Mouse (Mus musculus): Measurements from ENCODE around the gene Gm4553. TPM values are rescaled to one million over a fixed set of nuclear protein-coding genes. Genes with fewer than 3 reads are reported as not detected.
"Not testable (repeated sequence)": the region's sequence is repeated elsewhere in the genome, so short reads cannot be mapped to it uniquely, and the experiment has no call there.

Gene Gm4553
- polyA plus RNA-seq (2016; fragmentation: Nextera tagmentation; extraction: Ambion mirVana), result not detected in 2 replicates

DNA sequence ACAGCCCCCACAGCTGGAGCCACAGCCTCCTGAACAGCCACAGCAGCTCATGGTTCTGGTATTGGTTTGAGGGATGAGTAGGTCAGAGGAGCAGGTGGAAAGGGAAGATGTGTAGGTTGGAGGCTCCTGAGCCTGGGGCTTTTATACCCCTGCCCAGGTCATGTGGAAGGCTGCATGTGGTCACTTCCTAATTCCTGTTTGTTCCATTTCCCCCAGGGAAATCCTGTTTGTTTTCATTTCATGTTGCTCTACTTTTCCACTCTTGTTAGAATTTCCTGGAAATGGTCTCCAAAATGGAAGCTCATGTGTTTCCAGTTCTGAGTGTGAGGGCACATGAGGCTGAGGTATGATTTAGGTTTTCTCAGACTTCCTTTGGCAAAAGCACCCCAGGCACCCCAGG, at the start of gene Gm4553:
Gm4553 (minus strand) TSS at position 101 of the 400 bp plus-strand sequence.
- H3K9ac ChIP-seq; H3K36me3 ChIP-seq; H3K4me2 ChIP-seq; ATAC-seq (ENCODE audit: insufficient number of reproducible peaks, low FRiP score); H3K4me1 ChIP-seq (replicated peaks); H3K27ac ChIP-seq (ENCODE audit: poor library complexity, severe bottlenecking); H3K9me3 ChIP-seq (replicated peaks); H3K4me3 ChIP-seq; H3K27me3 ChIP-seq (replicated peaks): not testable (repeated sequence)

DNA sequence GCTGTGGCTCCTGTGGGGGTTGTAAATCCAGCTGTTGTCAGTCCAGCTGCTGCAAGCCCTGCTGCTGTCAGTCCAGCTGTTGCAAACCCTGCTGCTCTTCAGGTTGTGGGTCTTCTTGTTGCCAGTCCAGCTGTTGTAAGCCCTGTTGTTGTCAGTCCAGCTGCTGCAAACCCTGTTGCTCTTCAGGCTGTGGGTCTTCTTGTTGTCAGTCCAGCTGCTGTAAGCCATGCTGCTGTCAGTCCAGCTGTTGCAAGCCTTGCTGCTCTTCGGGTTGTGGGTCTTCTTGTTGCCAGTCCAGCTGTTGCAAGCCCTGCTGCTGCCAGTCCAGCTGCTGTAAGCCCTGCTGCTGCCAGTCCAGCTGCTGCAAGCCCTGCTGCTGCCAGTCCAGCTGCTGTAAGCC, 46.6 kb upstream of the Gm4553 start:
- not testable (repeated sequence) for ATAC-seq (ENCODE audit: insufficient number of reproducible peaks, low FRiP score); H3K36me3 ChIP-seq; H3K9me3 ChIP-seq (replicated peaks); H3K9ac ChIP-seq; H3K4me2 ChIP-seq; H3K27ac ChIP-seq (ENCODE audit: poor library complexity, severe bottlenecking); H3K4me1 ChIP-seq (replicated peaks); H3K4me3 ChIP-seq
- WGBS, result 64% methylated on average over 1 of the region's 1 CpGs
- peaks cover 13% of the 10 kb centered on the region; the same call in 1 of the 2 replicates for H3K27me3 ChIP-seq (replicated peaks)

GRCm38 (mm10) chr7:142211559-142211958, 46.0 kb upstream of the Gm4553 start, which contains the start of gene Gm7579:
Gm7579 (plus strand) TSS chr7:142211859.
- Histone ChIP-seq H3K27ac (ENCODE audit: poor library complexity, severe bottlenecking) (no peak within 1 kb of the TSS), H3K4me3 (no peak within 1 kb of the TSS), H3K36me3 (no peaks in the 10 kb centered on the region), H3K27me3 (replicated peaks) (peaks cover 13% of the 10 kb centered on the region; the same call in 1 of the 2 replicates), H3K9ac (no peak within 1 kb of the TSS), H3K4me1 (replicated peaks) (no peaks in the 10 kb centered on the region), H3K9me3 (replicated peaks) (no peaks in the 10 kb centered on the region; the same call in 1 of the 2 replicates), H3K4me2 (no peak within 1 kb of the TSS)
- 63% methylated on average over 1 of the region's 1 CpGs for WGBS
- ATAC-seq (ENCODE audit: insufficient number of reproducible peaks, low FRiP score), result no peak

DNA sequence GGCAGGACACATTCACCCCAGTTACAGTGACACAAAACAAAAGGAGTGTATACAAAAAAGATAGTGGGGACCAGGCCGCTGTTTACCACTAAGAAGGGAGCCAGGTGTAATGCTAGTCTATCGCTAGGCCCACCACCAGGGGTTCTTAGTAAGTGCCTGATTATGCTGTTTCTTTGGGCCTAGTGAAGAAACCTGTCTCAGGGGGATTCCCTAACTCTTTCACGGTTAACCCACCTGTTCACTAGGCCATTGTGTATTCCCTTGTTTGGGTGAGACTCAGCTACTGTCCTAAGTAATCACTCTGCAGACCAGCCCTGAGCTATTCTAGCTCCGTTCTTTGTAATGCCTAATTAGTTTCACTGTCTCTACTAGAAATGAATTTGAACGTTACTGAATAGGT, 41.4 kb upstream of the Gm4553 start:
- not testable (repeated sequence) for ATAC-seq (ENCODE audit: insufficient number of reproducible peaks, low FRiP score); H3K4me1 ChIP-seq (replicated peaks); H3K27ac ChIP-seq (ENCODE audit: poor library complexity, severe bottlenecking); H3K9me3 ChIP-seq (replicated peaks); H3K4me2 ChIP-seq; H3K27me3 ChIP-seq (replicated peaks); H3K9ac ChIP-seq; H3K4me3 ChIP-seq; H3K36me3 ChIP-seq
- WGBS, result 77% methylated on average over 5 of the region's 5 CpGs

- Histone ChIP-seq H3K27me3 (replicated peaks) (0 out of 2 replicates have a peak, but pooled peaks cover 6% of the 10 kb centered on the region), H3K9ac (no peak overlapping the region), H3K4me2 (no peak overlapping the region), H3K27ac (ENCODE audit: poor library complexity, severe bottlenecking) (no peak overlapping the region), H3K36me3 (no peaks in the 10 kb centered on the region), H3K4me3 (no peak overlapping the region), H3K4me1 (replicated peaks) (no peaks in the 10 kb centered on the region), H3K9me3 (replicated peaks) (no peaks in the 10 kb centered on the region)
- no peak for ATAC-seq (ENCODE audit: insufficient number of reproducible peaks, low FRiP score)
Observed at GRCm38 (mm10) chr7:142205488-142205887, 39.9 kb upstream of the Gm4553 start.

- no peak within 1 kb of the TSS for H3K4me3 ChIP-seq
- H3K36me3 ChIP-seq, result no peaks in the 10 kb centered on the region
- H3K27me3 ChIP-seq (replicated peaks), result 0 out of 2 replicates have a peak, but pooled peaks cover 4% of the 10 kb centered on the region
- no peaks in the 10 kb centered on the region for H3K4me1 ChIP-seq (replicated peaks)
- no peak for ATAC-seq (ENCODE audit: insufficient number of reproducible peaks, low FRiP score)
- no peak within 1 kb of the TSS for H3K4me2 ChIP-seq
- WGBS, result 48% methylated on average over 1 of the region's 1 CpGs
- no peak within 1 kb of the TSS for H3K27ac ChIP-seq (ENCODE audit: poor library complexity, severe bottlenecking)
- H3K9me3 ChIP-seq (replicated peaks), result no peaks in the 10 kb centered on the region
- H3K9ac ChIP-seq, result no peak within 1 kb of the TSS
Observed at GRCm38 (mm10) chr7:142201064-142201463, 35.5 kb upstream of the Gm4553 start, which contains the start of gene Krtap5-3. Krtap5-3 (plus strand) TSS chr7:142201364.

DNA sequence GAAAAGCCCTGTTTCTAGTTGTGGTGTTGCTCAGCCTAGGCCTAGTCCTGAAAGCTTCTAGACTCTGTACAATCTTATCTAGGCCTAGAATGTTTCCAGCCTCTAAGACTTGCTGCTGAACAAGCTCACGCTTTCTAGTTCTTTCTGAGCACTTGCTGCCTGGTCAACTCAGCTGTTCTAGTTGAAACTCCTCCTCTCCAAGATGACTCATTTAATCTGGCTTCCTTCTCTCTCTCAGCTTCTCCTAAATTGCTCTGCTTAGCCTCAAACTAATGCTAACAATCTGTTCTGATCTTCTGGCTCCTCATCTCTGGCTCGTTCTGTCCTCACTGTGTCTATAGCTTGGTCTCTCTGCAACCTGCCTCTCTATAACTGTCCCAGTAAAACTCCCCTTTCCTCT, 33.2 kb upstream of the Gm4553 start:
- H3K4me1 ChIP-seq (replicated peaks), result no peaks in the 10 kb centered on the region
- 63% methylated on average over 2 of the region's 2 CpGs for WGBS
- 0 out of 2 replicates have a peak, but pooled peaks cover 4% of the 10 kb centered on the region for H3K27me3 ChIP-seq (replicated peaks)
- ATAC-seq (ENCODE audit: insufficient number of reproducible peaks, low FRiP score), result no peak
- no peak overlapping the region for H3K4me2 ChIP-seq
- H3K9ac ChIP-seq, result no peak overlapping the region
- H3K9me3 ChIP-seq (replicated peaks), result 0 out of 2 replicates have a peak, but pooled peaks cover 7% of the 10 kb centered on the region
- H3K27ac ChIP-seq (ENCODE audit: poor library complexity, severe bottlenecking), result no peak overlapping the region
- H3K4me3 ChIP-seq, result no peak overlapping the region
- H3K36me3 ChIP-seq, result no peaks in the 10 kb centered on the region

GRCm38 (mm10) chr7:142190289-142190688, 24.8 kb upstream of the Gm4553 start, which contains the start of gene Gm10153:
Gm10153 (minus strand) TSS chr7:142190389.
- ATAC-seq (ENCODE audit: insufficient number of reproducible peaks, low FRiP score), result no peak
- H3K4me1 ChIP-seq (replicated peaks), result no peaks in the 10 kb centered on the region

DNA sequence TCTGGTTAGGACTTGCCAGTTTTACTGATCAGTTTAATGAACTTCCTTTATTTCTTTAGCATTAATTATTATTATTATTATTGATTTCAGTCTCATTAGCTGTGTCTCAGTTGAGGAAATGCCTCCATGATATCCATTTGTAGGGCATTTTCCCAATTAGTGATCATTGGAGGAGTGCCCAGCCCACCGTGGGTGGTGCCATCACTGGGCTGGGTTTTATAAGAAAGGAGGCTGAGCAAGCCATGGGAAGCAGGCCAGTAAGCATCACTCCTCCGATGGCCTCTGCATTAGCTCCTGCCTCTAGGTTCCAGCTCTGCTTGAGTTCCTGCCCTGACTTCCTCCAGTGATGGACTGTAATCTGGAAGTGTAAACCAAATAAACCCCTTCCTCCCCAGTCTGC, 22.6 kb upstream of the Gm4553 start:
- H3K27ac ChIP-seq (ENCODE audit: poor library complexity, severe bottlenecking), result no peak overlapping the region
- no peaks in the 10 kb centered on the region for H3K9me3 ChIP-seq (replicated peaks)
- no peaks in the 10 kb centered on the region for H3K4me1 ChIP-seq (replicated peaks)
- ATAC-seq (ENCODE audit: insufficient number of reproducible peaks, low FRiP score), result no peak
- WGBS, result 67% methylated on average over 2 of the region's 2 CpGs
- H3K36me3 ChIP-seq, result no peaks in the 10 kb centered on the region
- no peak overlapping the region for H3K9ac ChIP-seq
- no peak overlapping the region for H3K4me3 ChIP-seq
- peaks cover 3% of the 10 kb centered on the region; the same call in 1 of the 2 replicates for H3K27me3 ChIP-seq (replicated peaks)
- no peak overlapping the region for H3K4me2 ChIP-seq

More at GRCm38 (mm10) chr7:142190289-142190688, 24.8 kb upstream of the Gm4553 start, which contains the start of gene Gm10153:
- Histone ChIP-seq H3K27me3 (replicated peaks) (peaks cover 3% of the 10 kb centered on the region; the same call in 1 of the 2 replicates), H3K4me2 (no peak within 1 kb of the TSS), H3K27ac (ENCODE audit: poor library complexity, severe bottlenecking) (no peak within 1 kb of the TSS), H3K4me3 (no peak within 1 kb of the TSS), H3K9me3 (replicated peaks) (0 out of 2 replicates have a peak, but pooled peaks cover 7% of the 10 kb centered on the region), H3K9ac (no peak within 1 kb of the TSS), H3K36me3 (no peaks in the 10 kb centered on the region)
- WGBS, result 35% methylated on average over 2 of the region's 2 CpGs

DNA sequence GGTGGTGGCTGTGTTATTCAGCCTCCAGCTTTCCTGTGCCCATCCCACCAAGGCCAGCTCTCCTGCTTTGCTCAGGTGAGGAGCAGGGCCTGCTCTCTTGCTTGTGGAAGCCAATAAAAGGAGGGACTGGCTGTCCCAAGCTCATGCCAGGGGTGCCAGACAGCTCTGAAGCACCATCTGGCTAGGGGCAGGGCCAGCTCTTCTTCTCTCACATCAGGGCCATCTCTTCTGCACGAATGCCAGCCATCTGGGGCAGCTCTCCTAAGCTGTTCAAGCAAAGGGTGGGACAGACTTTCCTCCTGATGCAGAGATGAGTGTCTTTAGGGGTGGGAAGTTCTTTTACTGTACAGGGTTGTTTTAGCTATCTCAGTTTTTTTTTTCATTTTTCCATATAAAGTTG, 15.5 kb upstream of the Gm4553 start:
- H3K4me3 ChIP-seq, result no peak overlapping the region
- no peak for ATAC-seq (ENCODE audit: insufficient number of reproducible peaks, low FRiP score)

GRCm38 (mm10) chr7:142178685-142179084, 13.1 kb upstream of the Gm4553 start:
- no peak overlapping the region for H3K9ac ChIP-seq
- WGBS, result 63% methylated on average over 1 of the region's 1 CpGs
- ATAC-seq (ENCODE audit: insufficient number of reproducible peaks, low FRiP score), result no peak
- H3K27me3 ChIP-seq (replicated peaks), result no peaks in the 10 kb centered on the region
- no peaks in the 10 kb centered on the region for H3K36me3 ChIP-seq
- H3K27ac ChIP-seq (ENCODE audit: poor library complexity, severe bottlenecking), result no peak overlapping the region
- no peaks in the 10 kb centered on the region for H3K4me1 ChIP-seq (replicated peaks)
- H3K9me3 ChIP-seq (replicated peaks), result no peaks in the 10 kb centered on the region; the same call in 1 of the 2 replicates
- H3K4me3 ChIP-seq, result no peak overlapping the region
- H3K4me2 ChIP-seq, result no peak overlapping the region

More for the DNA sequence above, 15.5 kb upstream of the Gm4553 start:
- H3K9ac ChIP-seq, result no peak overlapping the region
- no peaks in the 10 kb centered on the region; the same call in 1 of the 2 replicates for H3K9me3 ChIP-seq (replicated peaks)
- H3K36me3 ChIP-seq, result no peaks in the 10 kb centered on the region
- H3K27ac ChIP-seq (ENCODE audit: poor library complexity, severe bottlenecking), result no peak overlapping the region
- H3K4me1 ChIP-seq (replicated peaks), result no peaks in the 10 kb centered on the region
- H3K27me3 ChIP-seq (replicated peaks), result no peaks in the 10 kb centered on the region
- 39% methylated on average over 1 of the region's 1 CpGs for WGBS
- H3K4me2 ChIP-seq, result no peak overlapping the region

- not testable (repeated sequence) for H3K27ac ChIP-seq (ENCODE audit: poor library complexity, severe bottlenecking); H3K4me1 ChIP-seq (replicated peaks); H3K36me3 ChIP-seq; H3K4me3 ChIP-seq; H3K4me2 ChIP-seq; H3K27me3 ChIP-seq (replicated peaks); H3K9ac ChIP-seq; ATAC-seq (ENCODE audit: insufficient number of reproducible peaks, low FRiP score); H3K9me3 ChIP-seq (replicated peaks)
Observed at GRCm38 (mm10) chr7:142175905-142176304, 10.4 kb upstream of the Gm4553 start, which contains the start of gene Krtap5-2. Krtap5-2 (minus strand) TSS chr7:142176005.
